Mouse (Mus musculus) left cerebral cortex, adult 18-20 months (tissue): Measurements from ENCODE around the gene 1700021F07Rik. TPM values are rescaled to one million over a fixed set of nuclear protein-coding genes. Genes with fewer than 3 reads are reported as not detected.

Experiments used
- DNase-seq, 2 experiments: peaks; one replicate each; pipeline ENCODE4 v3.0.0; 2021 to 2022; ENCODE audit warnings: low spot score in 2 of 2, mixed read lengths in 1 of 2
- long read RNA-seq, 2 experiments: library from polyadenylated mRNA; stranded (forward); transcript quantifications; one replicate each; pipeline ENCODE4 v2.0.0; 2021
- total RNA-seq, 2 experiments: library from RNA; stranded (reverse); gene quantifications; 2 replicates each; pipeline ENCODE4 v1.2.3; 2021

1700021F07Rik gene
- total RNA-seq: not detected
- long read RNA-seq, experiment 1: 0 reads
- long read RNA-seq, experiment 2: 0 reads

- no peak for DNase-seq
Observed at GRCm38 (mm10) chr2:173522376-173522775, at the start of gene 1700021F07Rik. Gene 1700021F07Rik, plus strand, starts transcription at chr2:173522586.

- DNase-seq: no peak
Observed at GRCm38 (mm10) chr2:173473233-173473632, 49.2 kb upstream of the 1700021F07Rik start.

- no peak for DNase-seq
Observed at GRCm38 (mm10) chr2:173479050-173479449, 43.3 kb upstream of the 1700021F07Rik start.

- no peak for DNase-seq
Observed at GRCm38 (mm10) chr2:173484486-173484885, 37.9 kb upstream of the 1700021F07Rik start.

GRCm38 (mm10) chr2:173499612-173500011 is 22.8 kb upstream of the 1700021F07Rik start:
- DNase-seq: no peak

GRCm38 (mm10) chr2:173513977-173514376 is 8.4 kb upstream of the 1700021F07Rik start:
- no peak for DNase-seq

GRCm38 (mm10) chr2:173515186-173515585 is 7.2 kb upstream of the 1700021F07Rik start:
- DNase-seq: no peak

- no peak for DNase-seq
Observed at GRCm38 (mm10) chr2:173516150-173516855, 6.1 kb upstream of the 1700021F07Rik start.

GRCm38 (mm10) chr2:173528493-173528892 is 6.1 kb downstream of the 1700021F07Rik start:
- no peak for DNase-seq

- no peak for DNase-seq
Observed at GRCm38 (mm10) chr2:173532711-173533462, 10.5 kb downstream of the 1700021F07Rik start.

GRCm38 (mm10) chr2:173534581-173534980 is 12.2 kb downstream of the 1700021F07Rik start:
- DNase-seq: no peak

- no peak for DNase-seq
Observed at GRCm38 (mm10) chr2:173535390-173535789, 13.0 kb downstream of the 1700021F07Rik start.

- no peak for DNase-seq
Observed at GRCm38 (mm10) chr2:173535886-173536285, 13.5 kb downstream of the 1700021F07Rik start.

GRCm38 (mm10) chr2:173539781-173540180 is 17.4 kb downstream of the 1700021F07Rik start:
- DNase-seq: no peak

GRCm38 (mm10) chr2:173541748-173542147 is 19.4 kb downstream of the 1700021F07Rik start:
- DNase-seq: no peak

- no peak for DNase-seq
Observed at GRCm38 (mm10) chr2:173542716-173543115, 20.3 kb downstream of the 1700021F07Rik start.

- DNase-seq: peak; percentile 77 to 84
Observed at GRCm38 (mm10) chr2:173545992-173546703, 23.8 kb downstream of the 1700021F07Rik start.

- DNase-seq: no peak
Observed at GRCm38 (mm10) chr2:173549236-173549635, 26.9 kb downstream of the 1700021F07Rik start.

GRCm38 (mm10) chr2:173550681-173551080 is 28.3 kb downstream of the 1700021F07Rik start:
- DNase-seq: no peak

GRCm38 (mm10) chr2:173553863-173554262 is 31.5 kb downstream of the 1700021F07Rik start:
- no peak for DNase-seq

GRCm38 (mm10) chr2:173558754-173559396 is 36.5 kb downstream of the 1700021F07Rik start:
- DNase-seq: no peak
